Mouse (Mus musculus) liver, embryonic 14.5 days (tissue): ENCODE results near the gene Akr1c21. TPM values are rescaled to one million over a fixed set of nuclear protein-coding genes. Genes with fewer than 3 reads are reported as not detected.

Source experiments
- ATAC-seq: fragments of 200-750 bp; cut with Nextera tagmentation; 2 replicates; pipeline ENCODE4 v1.8.0; 2017; ENCODE audit warnings: moderate number of reproducible peaks, mild to moderate bottlenecking, moderate library complexity; ENCODE audit not compliant: insufficient read depth
- DNase-seq, 3 experiments: peaks; one replicate each; pipeline ENCODE4 v3.0.0-alpha.2; 2012 to 2013; ENCODE audit warnings: low read depth in 3 of 3, low spot score in 3 of 3
- H3K27ac ChIP-seq: fragments of 300-500 bp; sonication (generic); 2 replicates; pipeline ENCODE4 v1.5.1; 2014; ENCODE audit warnings: moderate library complexity, mild to moderate bottlenecking, control low read depth, inconsistent platforms
- H3K27me3 ChIP-seq: fragments of 300-500 bp; sonication (generic); 2 replicates; pipeline ENCODE4 v1.6.1; 2014; ENCODE audit warnings: mild to moderate bottlenecking, low read length, moderate library complexity; ENCODE audit not compliant: control insufficient read depth, insufficient read depth
- H3K36me3 ChIP-seq: fragments of 300-500 bp; sonication (generic); replicated peaks from 2 replicates; pipeline ENCODE4 v1.6.1; 2014; ENCODE audit warnings: low read depth; ENCODE audit not compliant: control insufficient read depth, insufficient read depth
- H3K4me1 ChIP-seq, 2 experiments: fragments of 200-500 bp in 1 of 2; fragments of 300-500 bp in 1 of 2; sonication (generic) in 1 of 2; replicated peaks; 2 replicates each; pipeline ENCODE4 v1.6.1; 2012 to 2014; ENCODE audit warnings: antibody characterized with exemption in 1 of 2, inconsistent platforms in 1 of 2, low read length in 1 of 2; ENCODE audit not compliant: control insufficient read depth in 2 of 2, insufficient read depth in 2 of 2
- H3K4me2 ChIP-seq: fragments of 300-500 bp; sonication (generic); 2 replicates; pipeline ENCODE4 v1.6.1; 2014; ENCODE audit warnings: low read depth, mild to moderate bottlenecking, control low read depth, moderate library complexity
- H3K4me3 ChIP-seq, 2 experiments: fragments of 200-500 bp in 1 of 2; fragments of 300-500 bp in 1 of 2; sonication (generic) in 1 of 2; 2 replicates each; pipeline ENCODE4 v1.5.1; 2012 to 2014; ENCODE audit warnings: low read depth in 2 of 2, low read length in 2 of 2, mild to moderate bottlenecking in 2 of 2, control low read depth in 1 of 2, inconsistent platforms in 1 of 2, moderate library complexity in 1 of 2; ENCODE audit not compliant: insufficient read depth in 1 of 2
- H3K9ac ChIP-seq: fragments of 300-500 bp; sonication (generic); replicated peaks from 2 replicates; pipeline ENCODE4 v1.6.1; 2014; ENCODE audit warnings: mild to moderate bottlenecking, control low read depth, moderate library complexity
- H3K9me3 ChIP-seq: fragments of 300-500 bp; sonication (generic); 2 replicates; pipeline ENCODE4 v1.6.1; 2016; ENCODE audit warnings: low read length, mixed read lengths; ENCODE audit not compliant: control insufficient read depth
- CTCF ChIP-seq: IDR thresholded peaks from 2 replicates; pipeline ENCODE4 v1.5.1; 2016; ENCODE audit warnings: antibody characterized with exemption, low read depth, control low read depth
- EP300 ChIP-seq: IDR thresholded peaks from 2 replicates; pipeline ENCODE4 v1.6.1; 2016; ENCODE audit warnings: antibody characterized with exemption, low read depth
- WGBS: fragments of 180-500 bp; shearing (Covaris S2); extraction: QIAGEN DNeasy Blood & Tissue Kit; methylation state at CpG from one replicate; pipeline ENCODE4 v1.1.7; 2014; ENCODE audit not compliant: insufficient replicate concordance; 5-methylcytosine and 5-hydroxymethylcytosine counted together
- polyA plus RNA-seq, 2 experiments: library from polyadenylated mRNA; depleted of rRNA in 1 of 2; stranded (reverse) in 1 of 2; unstranded in 1 of 2; fragments of >200 nt; fragmentation: Nextera tagmentation in 1 of 2; extraction: Ambion mirVana in 1 of 2; gene quantifications; 2 replicates each; pipeline versions ENCODE4 v1.2.1 to v1.2.3; 2012 to 2014

The Akr1c21 gene
- polyA plus RNA-seq, 2 experiments, result not detected

GRCm38 (mm10) chr13:4606821-4607220 lies 32.9 kb downstream of the Akr1c21 start:
- TF ChIP-seq EP300, result no peak
- TF ChIP-seq CTCF, result no peak
- Histone ChIP-seq H3K4me1 (peaks cover 0 to 2% of the 10 kb centered on the region in 2 experiments; a peak in 1 of 4 replicates), H3K4me3 (no peak overlapping the region), H3K9me3 (no peaks in the 10 kb centered on the region), H3K4me2 (no peak overlapping the region), H3K36me3 (no peaks in the 10 kb centered on the region), H3K27ac (no peak overlapping the region), H3K27me3 (no peaks in the 10 kb centered on the region), H3K9ac (no peak overlapping the region)
- 66% methylated on average over 4 of the region's 4 CpGs for WGBS
- no peak for DNase-seq
- no peak for ATAC-seq

- DNase-seq, result no peak
- TF ChIP-seq CTCF (no peak), EP300 (no peak)
- Histone ChIP-seq H3K9ac (peak overlapping the region; percentile 65), H3K9me3 (no peaks in the 10 kb centered on the region), H3K36me3 (no peaks in the 10 kb centered on the region), H3K27me3 (no peaks in the 10 kb centered on the region), H3K4me2 (peak overlapping the region; percentile 70), H3K27ac (no peak overlapping the region), H3K4me3 (peak overlapping the region; percentile 72 to 87), H3K4me1 (peaks cover 0 to 2% of the 10 kb centered on the region in 2 experiments; a peak in 1 of 4 replicates)
- 26% methylated on average over 9 of the region's 9 CpGs for WGBS
- peak; percentile 26; the same call in 1 of the 2 replicates for ATAC-seq
These were observed 34.7 kb downstream of the Akr1c21 start for GRCm38 (mm10) chr13:4608530-4608929.

GRCm38 (mm10) chr13:4608961-4609409 lies 35.1 kb downstream of the Akr1c21 start, which contains the start of gene Akr1e1:
Gene Akr1e1, minus strand, starts transcription at chr13:4609174.
- no peaks in the 10 kb centered on the region for H3K9me3 ChIP-seq
- H3K4me2 ChIP-seq, result peak within 1 kb of the TSS; percentile 70
- ATAC-seq, result peak; percentile 99
- H3K4me3 ChIP-seq, result peak within 1 kb of the TSS; percentile 72 to 87
- DNase-seq, result peak; percentile 78 to 80 (median 79)
- no peak within 1 kb of the TSS for H3K27ac ChIP-seq
- no peaks in the 10 kb centered on the region for H3K27me3 ChIP-seq
- H3K4me1 ChIP-seq, result peaks cover 0 to 2% of the 10 kb centered on the region in 2 experiments; a peak in 1 of 4 replicates
- H3K36me3 ChIP-seq, result no peaks in the 10 kb centered on the region
- 4% methylated on average over 10 of the region's 10 CpGs for WGBS
- TF ChIP-seq EP300, result no peak
- TF ChIP-seq CTCF, result no peak
- peak within 1 kb of the TSS; percentile 65 for H3K9ac ChIP-seq

GRCm38 (mm10) chr13:4610902-4611301 lies 37.0 kb downstream of the Akr1c21 start:
- Histone ChIP-seq H3K4me1 (peaks cover 0 to 2% of the 10 kb centered on the region in 2 experiments; a peak in 1 of 4 replicates), H3K27me3 (no peaks in the 10 kb centered on the region), H3K9ac (no peak overlapping the region), H3K9me3 (no peaks in the 10 kb centered on the region), H3K4me3 (no peak overlapping the region), H3K4me2 (no peak overlapping the region), H3K27ac (no peak overlapping the region), H3K36me3 (no peaks in the 10 kb centered on the region)
- DNase-seq (peak in 2 of 3 experiments; percentile 6 to 17), ATAC-seq (no peak)
- TF ChIP-seq CTCF (no peak), EP300 (no peak)

Other genes with a start within 250 kb of the Akr1c21 start
- gene Akr1c6, start 139.8 kb upstream of the Akr1c21 start, polyA plus RNA-seq (2012; rRNA removed), result 0.37 and 0.75 TPM in 2 replicates
- 1.5 and 1.8 TPM in 2 replicates for gene Akr1c6, start 139.8 kb upstream of the Akr1c21 start, polyA plus RNA-seq (2014; fragmentation: Nextera tagmentation; extraction: Ambion mirVana)
- 0.10 TPM in 1 of 2 replicates, not detected in the other for gene Akr1c20, start 50.7 kb upstream of the Akr1c21 start, polyA plus RNA-seq (2012; rRNA removed)
- 0.09 and 0.10 TPM in 2 replicates for gene Akr1c20, start 50.7 kb upstream of the Akr1c21 start, polyA plus RNA-seq (2014; fragmentation: Nextera tagmentation; extraction: Ambion mirVana)
- 4.3 and 7.9 TPM in 2 replicates for gene Akr1e1, start 35.1 kb downstream of the Akr1c21 start, polyA plus RNA-seq (2012; rRNA removed)
- gene Akr1e1, start 35.1 kb downstream of the Akr1c21 start, polyA plus RNA-seq (2014; fragmentation: Nextera tagmentation; extraction: Ambion mirVana), result 16.6 and 21.6 TPM in 2 replicates